Mouse (Mus musculus) liver, postnatal 0 days (tissue): Measurements from ENCODE around the gene H2-Ob.

ENCODE experiments used
- CTCF ChIP-seq: sonication (generic); IDR thresholded peaks from 2 replicates; pipeline ENCODE4 v1.5.1; 2016; ENCODE audit warnings: antibody characterized with exemption, low read depth
- EP300 ChIP-seq: IDR thresholded peaks from 2 replicates; pipeline ENCODE4 v1.6.1; 2016; ENCODE audit warnings: antibody characterized with exemption, low read depth, mild to moderate bottlenecking

- TF ChIP-seq EP300 (no peak), CTCF (no peak)
Observed at GRCm38 (mm10) chr17:34197904-34198520, 40.7 kb upstream of the H2-Ob start.
